Mouse (Mus musculus) MEL (cell line): ENCODE measurements around the gene Tradd. TPM values are rescaled to one million over a fixed set of nuclear protein-coding genes. Genes with fewer than 3 reads are reported as not detected.

Experiments
- DNase-seq: peaks from one replicate; pipeline ENCODE4 v3.0.0; 2011; ENCODE audit warnings: low read depth, low spot score
- H3K27ac ChIP-seq: 2 replicates; pipeline ENCODE4 v1.5.1; 2012; ENCODE audit warnings: low read depth, mild to moderate bottlenecking, control low read depth, low read length, moderate library complexity; ENCODE audit not compliant: control insufficient read depth
- H3K27me3 ChIP-seq, 2 experiments: fragments of 150-350 bp in 1 of 2; sonication (generic) in 1 of 2; 2 replicates each; pipeline ENCODE4 v1.6.1; 2012; ENCODE audit warnings: low read length in 2 of 2, mild to moderate bottlenecking in 2 of 2, improper control_type of control experiment in 1 of 2, moderate library complexity in 1 of 2; ENCODE audit not compliant: insufficient read depth in 2 of 2, control insufficient read depth in 1 of 2
- H3K36me3 ChIP-seq, 2 experiments: 2 replicates each; pipeline ENCODE4 v1.6.1; 2012 to 2014; ENCODE audit warnings: low read length in 2 of 2, improper control_type of control experiment in 1 of 2, inconsistent platforms in 1 of 2, mild to moderate bottlenecking in 1 of 2; ENCODE audit not compliant: insufficient read depth in 2 of 2, control insufficient read depth in 1 of 2
- H3K4me1 ChIP-seq, 2 experiments: fragments of 150-350 bp in 1 of 2; sonication (generic) in 1 of 2; 2 replicates each; pipeline ENCODE4 v1.6.1; 2012; ENCODE audit warnings: low read length in 2 of 2, improper control_type of control experiment in 1 of 2, mild to moderate bottlenecking in 1 of 2; ENCODE audit not compliant: insufficient read depth in 2 of 2, control insufficient read depth in 1 of 2
- H3K4me3 ChIP-seq, 2 experiments: fragments of 150-350 bp in 1 of 2; sonication (generic) in 1 of 2; 2 replicates each; pipeline ENCODE4 v1.5.1; 2012; ENCODE audit warnings: low read depth in 2 of 2, low read length in 2 of 2, mild to moderate bottlenecking in 2 of 2, moderate library complexity in 2 of 2, control low read depth in 1 of 2, improper control_type of control experiment in 1 of 2; ENCODE audit not compliant: control insufficient read depth in 1 of 2, insufficient read depth in 1 of 2
- H3K79me2 ChIP-seq: 2 replicates; pipeline ENCODE4 v1.6.1; 2012; ENCODE audit warnings: mild to moderate bottlenecking, low read length, moderate library complexity; ENCODE audit not compliant: control insufficient read depth, poor library complexity, insufficient read depth
- H3K9ac ChIP-seq: 2 replicates; pipeline ENCODE4 v1.6.1; 2012; ENCODE audit warnings: low read depth, mild to moderate bottlenecking, control low read depth, low read length, moderate library complexity; ENCODE audit not compliant: control insufficient read depth, poor library complexity, severe bottlenecking
- H3K9me3 ChIP-seq: fragments of 150-350 bp; sonication (generic); replicated peaks from 2 replicates; pipeline ENCODE4 v1.6.1; 2012; ENCODE audit warnings: mild to moderate bottlenecking, low read length, improper control_type of control experiment, moderate library complexity; ENCODE audit not compliant: insufficient read depth
- BHLHE40 ChIP-seq: IDR thresholded peaks from 2 replicates; pipeline ENCODE4 v1.6.1; 2012; ENCODE audit warnings: low read depth, mild to moderate bottlenecking, inconsistent platforms, low read length, improper control_type of control experiment, borderline replicate concordance
- CHD1 ChIP-seq: IDR thresholded peaks from 2 replicates; pipeline ENCODE4 v1.6.1; 2012; ENCODE audit warnings: low read depth, mild to moderate bottlenecking, inconsistent platforms, low read length, improper control_type of control experiment
- ELF1 ChIP-seq: IDR thresholded peaks from 2 replicates; pipeline ENCODE4 v1.6.1; 2014; ENCODE audit warnings: low read depth, mild to moderate bottlenecking, inconsistent platforms, low read length, improper control_type of control experiment, moderate library complexity
- ETS1 ChIP-seq: IDR thresholded peaks from 2 replicates; pipeline ENCODE4 v1.6.1; 2012; ENCODE audit warnings: low read depth, mild to moderate bottlenecking, inconsistent platforms, low read length, improper control_type of control experiment, moderate library complexity
- GATA1 ChIP-seq: IDR thresholded peaks from 2 replicates; pipeline ENCODE4 v1.6.1; 2011; ENCODE audit warnings: low read depth, low read length, improper control_type of control experiment
- KAT2A ChIP-seq: conservative IDR thresholded peaks from 2 replicates; pipeline ENCODE4 v1.6.1; 2012; ENCODE audit warnings: low read depth, low read length, improper control_type of control experiment, inconsistent platforms
- MAFK ChIP-seq: IDR thresholded peaks from 2 replicates; pipeline ENCODE4 v1.6.1; 2011; ENCODE audit warnings: low read depth, mild to moderate bottlenecking, low read length, improper control_type of control experiment, borderline replicate concordance
- MAZ ChIP-seq: IDR thresholded peaks from 2 replicates; pipeline ENCODE4 v1.6.1; 2012; ENCODE audit warnings: low read depth, mild to moderate bottlenecking, inconsistent platforms, low read length, improper control_type of control experiment
- MXI1 ChIP-seq: IDR thresholded peaks from 2 replicates; pipeline ENCODE4 v1.6.1; 2011; ENCODE audit warnings: mild to moderate bottlenecking, low read depth, low read length, improper control_type of control experiment
- MYC ChIP-seq: IDR thresholded peaks from 2 replicates; pipeline ENCODE4 v1.6.1; 2011; ENCODE audit warnings: low read depth, mild to moderate bottlenecking, low read length, improper control_type of control experiment, moderate library complexity
- NRF1 ChIP-seq: IDR thresholded peaks from 2 replicates; pipeline ENCODE4 v1.6.1; 2014; ENCODE audit warnings: low read depth, mild to moderate bottlenecking, inconsistent platforms, low read length, improper control_type of control experiment, moderate library complexity; ENCODE audit not compliant: poor library complexity, insufficient read depth, severe bottlenecking
- POLR2A ChIP-seq, 2 experiments: IDR thresholded peaks; 2 replicates each; pipeline ENCODE4 v1.6.1; 2011 to 2012; ENCODE audit warnings: low read length in 2 of 2, mild to moderate bottlenecking in 2 of 2, control low read depth in 1 of 2, improper control_type of control experiment in 1 of 2, low read depth in 1 of 2, moderate library complexity in 1 of 2; ENCODE audit not compliant: control insufficient read depth in 1 of 2, insufficient read depth in 1 of 2, poor library complexity in 1 of 2
- POLR2AphosphoS2 ChIP-seq: IDR thresholded peaks from 2 replicates; pipeline ENCODE4 v1.6.1; 2011; ENCODE audit warnings: low read length, improper control_type of control experiment
- POLR2AphosphoS5 ChIP-seq: IDR thresholded peaks from 2 replicates; pipeline ENCODE4 v1.6.1; 2012; ENCODE audit warnings: low read depth, borderline replicate concordance, mild to moderate bottlenecking, inconsistent platforms, low read length, moderate library complexity, mixed read lengths
- RAD21 ChIP-seq: IDR thresholded peaks from 2 replicates; pipeline ENCODE4 v1.6.1; 2011; ENCODE audit warnings: mild to moderate bottlenecking, low read depth, low read length, improper control_type of control experiment
- RCOR1 ChIP-seq: IDR thresholded peaks from 2 replicates; pipeline ENCODE4 v1.6.1; 2012; ENCODE audit warnings: low read depth, mild to moderate bottlenecking, inconsistent platforms, low read length, improper control_type of control experiment
- SMC3 ChIP-seq: IDR thresholded peaks from 2 replicates; pipeline ENCODE4 v1.6.1; 2011; ENCODE audit warnings: low read depth, low read length, improper control_type of control experiment
- TBP ChIP-seq: IDR thresholded peaks from 2 replicates; pipeline ENCODE4 v1.8.0; 2011; ENCODE audit warnings: low read depth, low read length, improper control_type of control experiment
- TCF12 ChIP-seq: IDR thresholded peaks from 2 replicates; pipeline ENCODE4 v1.6.1; 2014; ENCODE audit warnings: low read depth, mild to moderate bottlenecking, inconsistent platforms, low read length, improper control_type of control experiment, moderate library complexity
- USF1 ChIP-seq: IDR thresholded peaks from 2 replicates; pipeline ENCODE4 v1.6.1; 2014; ENCODE audit warnings: low read depth, mild to moderate bottlenecking, inconsistent platforms, low read length, improper control_type of control experiment, moderate library complexity
- USF2 ChIP-seq, 2 experiments: IDR thresholded peaks; 2 replicates each; pipeline ENCODE4 v1.6.1; 2011 to 2012; ENCODE audit warnings: improper control_type of control experiment in 2 of 2, low read length in 2 of 2, borderline replicate concordance in 1 of 2, inconsistent platforms in 1 of 2, low read depth in 1 of 2, mild to moderate bottlenecking in 1 of 2; ENCODE audit not compliant: insufficient read depth in 1 of 2
- ZMIZ1 ChIP-seq: IDR thresholded peaks from 2 replicates; pipeline ENCODE4 v1.6.1; 2012; ENCODE audit warnings: low read depth, mild to moderate bottlenecking, inconsistent platforms, low read length, improper control_type of control experiment, moderate library complexity
- polyA plus RNA-seq, 2 experiments: library from polyadenylated mRNA; stranded (reverse) in 1 of 2; unstranded in 1 of 2; fragments of >175 nt in 1 of 2; fragments of >200 nt in 1 of 2; gene quantifications; 2 replicates each; pipeline versions ENCODE4 v1.2.1 to v1.2.4; 2012; ENCODE audit warnings: low replicate concordance in 2 of 2, low read depth in 1 of 2; ENCODE audit not compliant: insufficient read length in 2 of 2, insufficient read depth in 1 of 2, missing spikeins in 1 of 2
- total RNA-seq: library from RNA; depleted of rRNA; stranded (reverse); fragments of 300-350 nt; gene quantifications from 2 replicates; pipeline ENCODE4 v1.2.3, GENCODE M21; 2012

Tradd gene
- total and polyA plus RNA-seq, 3 experiments = 31.0 to 33.5 TPM; not detected in 1

DNA sequence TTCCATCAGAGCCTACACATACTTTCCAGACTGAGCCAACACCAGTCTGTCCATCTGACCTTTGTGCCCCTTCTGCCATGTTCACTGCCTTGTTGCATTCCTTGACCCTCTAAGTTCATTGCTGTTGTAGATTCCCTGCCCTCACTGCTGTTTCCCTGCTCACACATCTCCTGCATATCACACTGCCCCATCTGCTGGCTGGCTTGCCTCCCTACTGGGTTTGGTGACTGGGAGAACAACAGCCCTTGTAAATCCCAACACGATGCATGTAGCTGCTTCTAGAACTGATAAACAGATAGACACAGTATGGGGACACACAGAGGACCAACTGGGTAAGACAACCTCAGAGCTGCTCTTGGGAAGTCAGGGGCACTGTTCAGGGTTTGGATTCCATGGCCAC lies 47.3 kb upstream of the Tradd start (continued):
- no peak for TF ChIP-seq ELF1
- TF ChIP-seq CHD1 = no peak
- TF ChIP-seq MAFK = no peak
- TF ChIP-seq POLR2A (IDR thresholded peaks at IDR 0.05; ENCODE audit: control insufficient read depth in 1 of 2, insufficient read depth in 1 of 2, low read depth in 1 of 2, low read length in 2 of 2, poor library complexity in 1 of 2) = no peak
- no peak for TF ChIP-seq NRF1
- peak; percentile 61; the same call in 1 of the 2 replicates for TF ChIP-seq TCF12
- TF ChIP-seq MXI1 = peak; percentile 38; the same call in 1 of the 2 replicates
- peak; percentile 38; the same call in 1 of the 2 replicates for TF ChIP-seq ETS1
- peak; percentile 5; the same call in 1 of the 2 replicates for TF ChIP-seq GATA1
- no peak for TF ChIP-seq USF2 (IDR thresholded peaks at IDR 0.05; ENCODE audit: borderline replicate concordance in 1 of 2, insufficient read depth in 1 of 2, low read depth in 1 of 2, low read length in 2 of 2)
- no peak for TF ChIP-seq BHLHE40
- TF ChIP-seq POLR2AphosphoS5 = no peak
- no peak for TF ChIP-seq MAZ
- no peak for TF ChIP-seq POLR2AphosphoS2
- no peak for TF ChIP-seq USF1

DNA sequence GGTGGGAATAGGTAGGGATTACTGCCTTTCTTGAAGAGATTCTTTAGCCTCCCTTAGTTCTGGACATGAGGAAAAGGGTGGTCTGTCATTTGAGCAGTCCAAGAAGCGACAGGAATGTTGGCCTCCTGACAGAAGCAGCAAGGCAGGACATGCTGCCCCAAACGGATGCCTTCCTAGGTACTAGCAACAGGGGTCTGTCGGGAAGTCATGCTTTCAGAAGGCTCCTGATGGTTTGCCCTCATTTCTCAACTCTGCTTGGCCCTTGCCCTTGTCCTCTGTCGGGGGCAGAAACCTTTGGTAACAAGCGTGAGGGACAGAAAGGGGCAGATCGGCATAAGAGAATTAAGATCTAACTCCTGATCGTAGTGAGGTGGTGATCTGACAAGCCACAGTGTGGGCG lies 45.7 kb upstream of the Tradd start:
- peaks cover 22 to 28% of the 10 kb centered on the region in 2 experiments for H3K4me1 ChIP-seq

More for the DNA sequence above, 45.7 kb upstream of the Tradd start:
- Histone ChIP-seq H3K9me3 (no peaks in the 10 kb centered on the region), H3K79me2 (no peaks in the 10 kb centered on the region), H3K27me3 (no peaks in the 10 kb centered on the region), H3K36me3 (peaks cover 0 to 24% of the 10 kb centered on the region in 2 experiments; a peak in 2 of 4 replicates), H3K9ac (no peak overlapping the region), H3K4me3 (no peak overlapping the region)
- DNase-seq = no peak
- TF ChIP-seq MAZ (no peak), MYC (no peak), ZMIZ1 (no peak), TBP (no peak), RCOR1 (no peak), SMC3 (no peak), POLR2A (IDR thresholded peaks at IDR 0.05; ENCODE audit: control insufficient read depth in 1 of 2, insufficient read depth in 1 of 2, low read depth in 1 of 2, low read length in 2 of 2, poor library complexity in 1 of 2) (no peak), TCF12 (no peak), RAD21 (no peak), NRF1 (no peak), KAT2A (no peak)
- TF ChIP-seq, all 39 proteins: peak for 0
- H3K27ac ChIP-seq = no peak overlapping the region
